Mouse (Mus musculus): ENCODE measurements around the gene Pnpla6. TPM values are rescaled to one million over a fixed set of nuclear protein-coding genes. Genes with fewer than 3 reads are reported as not detected.

Gene Pnpla6
- total RNA-seq (2021): 10 to 100 TPM; 12.9 to 13.8 TPM

DNA sequence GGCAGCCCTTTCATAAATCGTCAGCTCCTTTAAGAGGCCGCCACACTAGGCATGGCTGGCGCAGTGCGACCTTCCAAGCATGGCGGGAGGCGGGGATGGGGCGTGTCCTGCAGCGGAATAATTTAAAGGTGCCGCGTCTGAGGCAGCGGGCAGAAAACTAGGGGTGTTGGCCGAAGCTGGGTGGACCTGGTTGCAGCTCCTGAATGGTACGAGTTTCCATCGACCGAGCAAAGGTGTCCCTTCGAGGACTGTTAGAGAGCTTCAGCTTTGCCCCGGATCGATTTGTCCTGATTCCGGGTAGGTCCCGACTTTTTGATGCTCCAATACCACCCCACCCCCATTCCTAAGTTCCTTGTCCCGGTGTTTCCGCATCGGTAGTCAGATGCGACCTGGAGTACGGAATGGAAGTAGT lies at the start of gene Pnpla6:
TSS of gene Pnpla6 (plus strand) at position 125 of the 412 bp plus-strand sequence.
- DNase-seq: peak; percentile 92
- intact Hi-C loops (cut with DNase I): loop anchor here (10.0 kb wide), 1 partner anchor 1100 kb away; the partner anchor contains the start of gene Zfp958

- intact Hi-C loops (cut with DNase I): loop anchor here (1.0 kb wide), 1 partner anchor 49 kb away; no protein-coding TSS in a partner anchor
- peak; percentile 98 to 99 for DNase-seq
These were observed 47.9 kb upstream of the Pnpla6 start, which contains the start of gene Pex11g for GRCm38 (mm10) chr8:3467006-3467885. Gene Pex11g (minus strand): TSS chr8:3467680.

DNA sequence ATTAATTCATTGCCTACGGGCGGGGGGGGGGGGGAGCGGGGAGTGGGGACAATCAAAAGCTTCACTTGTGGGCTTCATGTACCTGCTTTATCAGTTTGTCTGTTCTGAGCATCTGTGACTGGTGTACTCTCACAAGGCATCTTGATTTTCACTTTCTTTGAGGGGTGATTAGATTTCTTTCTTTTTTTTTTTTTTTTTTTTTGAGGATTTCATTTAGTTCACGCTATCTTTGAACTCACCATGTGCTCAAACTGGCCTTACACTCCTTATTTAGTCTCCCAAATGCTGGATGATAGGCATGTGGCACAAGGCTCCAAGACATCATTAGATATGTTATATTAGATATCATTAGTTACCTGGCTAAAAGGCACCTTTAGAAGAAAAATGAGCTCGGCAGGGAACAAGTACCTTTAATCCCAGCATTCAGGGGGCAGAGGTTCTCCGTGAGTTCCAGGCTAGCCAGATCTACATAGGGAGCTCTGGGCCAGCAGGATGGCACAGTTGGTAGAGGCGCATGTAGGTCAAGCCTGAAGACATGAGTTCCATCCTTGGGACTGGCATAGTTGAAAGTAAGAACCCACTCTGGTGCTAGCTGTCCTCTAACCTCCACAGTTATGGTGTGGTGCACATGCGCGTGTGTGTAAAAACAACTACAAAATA lies 47.2 kb upstream of the Pnpla6 start:
- intact Hi-C loops (cut with DNase I): loop anchor here (1.0 to 2.0 kb wide), 2 partner anchors 25 to 48 kb away; partner anchors contain the start of gene Zfp358
- DNase-seq: no peak

DNA sequence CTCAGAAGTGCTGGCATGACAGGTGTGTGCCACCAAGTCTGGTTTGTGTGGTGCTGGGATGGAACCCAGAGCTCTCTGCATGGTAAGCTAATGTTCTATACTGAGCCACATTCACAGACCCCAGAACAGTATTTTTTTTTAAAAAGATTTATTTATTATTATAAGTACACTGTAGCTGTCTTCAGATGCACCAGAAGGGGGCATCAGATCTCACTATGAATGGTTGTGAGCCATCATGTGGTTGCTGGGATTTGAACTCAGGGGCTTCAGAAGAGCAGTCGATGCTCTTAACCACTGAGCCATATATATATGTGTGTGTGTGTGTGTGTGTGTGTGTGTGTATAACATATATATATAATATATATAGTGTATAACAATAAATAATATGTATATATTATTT lies 46.3 kb upstream of the Pnpla6 start:
- intact Hi-C loops (cut with DNase I): loop anchor here (2.0 kb wide), 1 partner anchor 24 kb away; the partner anchor contains the start of gene Zfp358
- no peak for DNase-seq

DNA sequence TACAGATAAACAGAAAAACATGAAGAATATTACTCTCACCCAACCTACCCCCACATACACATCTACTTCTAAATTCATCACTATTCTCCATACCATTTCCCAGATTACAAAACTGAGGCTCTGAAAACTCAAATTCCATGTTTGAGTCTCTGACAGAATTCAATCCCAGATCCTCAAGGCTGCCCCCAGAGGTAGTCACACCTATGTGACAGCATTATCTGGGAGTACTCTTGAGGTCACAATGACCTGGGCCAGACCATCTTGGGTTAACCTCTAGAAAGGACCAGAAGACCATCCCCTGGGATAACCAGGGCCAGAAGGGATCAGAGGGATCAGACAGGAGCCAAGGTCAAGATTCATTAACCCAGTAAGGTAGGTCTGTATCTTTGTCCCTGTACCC lies 44.6 kb upstream of the Pnpla6 start, which contains the start of gene Tex45:
TSS of gene Tex45 (plus strand) at position 301 of the 400 bp plus-strand sequence.
- intact Hi-C loops (cut with DNase I): no loop called here
- no peak for DNase-seq

- DNase-seq: no peak
- intact Hi-C loops (cut with DNase I): no loop called here
These were observed 39.3 kb upstream of the Pnpla6 start for GRCm38 (mm10) chr8:3475715-3476429.

DNA sequence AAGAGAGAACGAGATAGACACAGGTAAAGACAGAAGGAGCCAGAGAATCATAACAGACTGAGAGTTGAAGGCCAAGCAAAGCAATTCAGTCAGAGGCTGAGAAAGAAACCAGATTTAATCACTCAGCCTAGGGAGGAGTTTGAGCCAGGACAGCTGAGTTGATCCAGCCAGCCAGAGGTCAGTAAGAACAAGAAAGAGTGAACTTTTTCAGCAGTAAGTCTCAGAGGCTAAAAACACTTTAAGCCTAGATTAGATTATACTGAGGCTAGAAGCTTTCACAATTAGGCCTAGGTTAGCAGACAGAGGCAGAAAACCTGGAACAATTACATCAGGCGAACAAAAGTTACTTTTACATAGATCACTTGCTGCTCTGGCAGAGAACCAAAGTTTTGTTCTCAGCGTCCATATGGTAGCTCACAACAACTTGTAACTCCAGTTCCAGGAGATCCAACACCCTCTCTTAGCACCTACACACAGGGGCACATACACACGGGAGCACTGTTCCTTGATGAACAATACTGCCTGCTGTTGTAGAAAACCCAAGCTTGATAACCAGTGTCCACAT lies 34.9 kb upstream of the Pnpla6 start:
- DNase-seq: peak in 1 of 2 experiments; percentile 27
- intact Hi-C loops (cut with DNase I): no loop called here

DNA sequence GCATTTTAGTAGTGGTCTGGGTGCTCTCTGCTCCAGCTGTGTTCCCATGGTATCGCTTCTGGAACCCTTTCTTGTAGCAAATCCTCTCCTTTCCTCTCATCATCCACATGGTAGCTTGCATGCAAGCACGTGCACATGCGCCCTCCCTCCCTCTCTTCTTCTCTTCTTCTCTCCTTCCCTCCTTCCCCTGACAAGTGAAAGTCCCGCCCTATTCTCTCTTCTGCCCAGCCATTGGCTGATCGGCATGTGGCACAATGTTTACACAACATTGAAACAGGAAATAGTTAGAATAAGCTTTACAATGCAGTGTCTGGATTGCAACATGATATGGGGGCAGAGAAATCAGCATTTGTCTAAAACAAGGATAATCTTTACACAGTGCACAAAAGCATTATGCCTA lies 33.6 kb upstream of the Pnpla6 start:
- intact Hi-C loops (cut with DNase I): no loop called here
- DNase-seq: no peak

DNA sequence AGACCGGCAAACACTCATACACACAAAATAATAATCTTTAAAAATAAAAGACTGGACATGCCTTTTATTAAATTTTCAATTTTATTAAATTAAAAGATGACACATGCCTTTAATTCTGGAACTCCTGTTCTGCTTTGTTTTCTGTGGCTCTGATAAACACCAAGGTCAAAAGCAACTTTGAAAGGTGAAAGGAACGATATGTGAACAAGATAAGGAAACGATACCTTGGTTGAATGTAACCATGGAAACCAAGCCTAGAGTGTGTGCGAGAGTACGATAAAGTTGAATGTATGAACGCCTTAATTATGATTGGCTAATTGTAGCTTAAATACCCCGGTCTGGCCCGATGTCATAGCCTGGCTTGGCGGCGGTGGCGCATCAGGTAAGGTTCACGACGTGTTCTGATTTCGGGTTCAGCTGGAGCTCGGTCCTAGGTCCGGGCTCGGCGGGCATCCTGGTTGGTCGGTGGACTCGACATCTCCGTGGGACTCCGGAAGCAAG lies 32.9 kb upstream of the Pnpla6 start:
- DNase-seq: no peak
- intact Hi-C loops (cut with DNase I): no loop called here

DNA sequence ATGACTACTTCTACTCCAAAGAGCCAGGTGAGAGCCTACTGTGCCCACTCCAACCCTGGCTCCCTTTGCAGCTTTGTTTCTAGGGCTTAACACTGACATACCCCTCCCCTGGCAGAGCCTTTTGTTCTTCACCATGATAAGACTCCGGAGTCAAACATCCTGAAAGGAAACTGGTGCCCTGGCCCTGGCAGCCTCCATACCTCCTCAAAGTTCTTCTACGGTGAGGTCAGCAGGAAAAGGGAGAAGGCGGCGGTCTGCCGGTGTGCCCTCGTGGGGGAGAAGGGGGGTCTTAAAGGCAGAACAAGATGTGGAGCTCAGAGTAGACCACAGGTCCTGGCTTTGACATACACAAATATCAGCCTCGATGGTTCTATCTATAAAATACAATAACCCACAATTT lies 31.6 kb upstream of the Pnpla6 start:
- intact Hi-C loops (cut with DNase I): no loop called here
- no peak for DNase-seq

DNA sequence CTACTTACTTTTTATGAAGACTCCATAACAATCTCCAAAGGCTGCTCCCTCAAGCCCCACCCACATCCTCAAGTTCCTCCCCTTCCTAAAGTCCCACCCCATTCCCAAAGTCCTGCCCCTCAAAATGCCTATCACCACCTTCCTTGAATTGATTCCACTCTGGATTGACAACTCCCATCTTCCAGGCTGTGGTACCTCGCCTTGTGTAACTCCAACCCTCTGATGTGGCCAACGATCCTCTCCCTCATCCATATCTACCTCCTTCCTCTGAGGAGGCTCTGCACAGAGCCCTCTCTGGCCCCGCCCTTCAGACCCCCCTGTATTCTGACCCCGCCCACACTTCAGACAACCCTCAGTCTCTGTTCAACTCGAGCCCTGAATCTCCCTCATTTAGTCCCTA lies 30.0 kb upstream of the Pnpla6 start:
- DNase-seq: no peak
- intact Hi-C loops (cut with DNase I): no loop called here

- peak; percentile 81 to 82 for DNase-seq
- intact Hi-C loops (cut with DNase I): loop anchor here (2.0 kb wide), 1 partner anchor 24 kb away; no protein-coding TSS in a partner anchor
These were observed 22.0 kb upstream of the Pnpla6 start, which contains the start of gene Zfp358 for GRCm38 (mm10) chr8:3492901-3493844. Gene Zfp358 (plus strand): TSS chr8:3493138.

GRCm38 (mm10) chr8:3493845-3494208 lies 21.4 kb upstream of the Pnpla6 start:
- DNase-seq: no peak
- intact Hi-C loops (cut with DNase I): loop anchor here (2.0 kb wide), 1 partner anchor 25 kb away; no protein-coding TSS in a partner anchor

DNA sequence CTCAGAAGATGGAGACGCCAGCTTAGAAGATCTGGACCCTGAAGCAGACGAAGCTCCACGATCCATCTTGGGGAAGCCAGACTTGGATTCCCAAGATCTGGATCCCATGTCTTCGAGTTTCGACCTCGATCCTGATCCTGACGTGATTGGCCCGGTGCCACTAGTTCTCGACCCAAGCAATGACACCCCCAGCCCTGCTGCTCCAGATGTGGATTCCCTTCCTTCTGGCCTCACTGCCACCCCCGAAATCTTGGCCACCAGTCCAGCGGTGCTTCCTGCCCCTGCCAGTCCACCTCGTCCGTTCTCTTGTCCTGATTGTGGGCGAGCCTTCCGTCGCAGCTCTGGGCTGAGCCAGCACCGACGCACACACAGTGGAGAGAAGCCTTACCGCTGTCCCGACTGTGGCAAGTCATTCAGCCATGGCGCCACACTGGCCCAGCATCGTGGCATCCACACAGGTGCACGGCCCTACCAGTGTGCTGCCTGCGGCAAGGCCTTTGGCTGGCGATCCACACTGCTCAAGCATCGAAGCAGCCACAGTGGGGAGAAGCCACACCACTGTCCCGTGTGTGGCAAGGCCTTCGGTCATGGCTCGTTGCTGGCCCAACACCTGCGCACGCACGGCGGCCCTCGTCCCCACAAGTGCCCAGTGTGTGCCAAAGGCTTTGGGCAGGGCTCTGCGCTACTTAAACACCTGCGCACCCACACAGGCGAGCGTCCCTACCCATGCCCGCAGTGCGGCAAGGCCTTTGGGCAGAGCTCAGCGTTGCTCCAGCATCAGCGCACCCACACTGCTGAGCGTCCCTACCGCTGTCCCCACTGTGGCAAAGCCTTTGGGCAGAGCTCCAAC lies 19.4 kb upstream of the Pnpla6 start:
- intact Hi-C loops (cut with DNase I): no loop called here
- no peak for DNase-seq

DNA sequence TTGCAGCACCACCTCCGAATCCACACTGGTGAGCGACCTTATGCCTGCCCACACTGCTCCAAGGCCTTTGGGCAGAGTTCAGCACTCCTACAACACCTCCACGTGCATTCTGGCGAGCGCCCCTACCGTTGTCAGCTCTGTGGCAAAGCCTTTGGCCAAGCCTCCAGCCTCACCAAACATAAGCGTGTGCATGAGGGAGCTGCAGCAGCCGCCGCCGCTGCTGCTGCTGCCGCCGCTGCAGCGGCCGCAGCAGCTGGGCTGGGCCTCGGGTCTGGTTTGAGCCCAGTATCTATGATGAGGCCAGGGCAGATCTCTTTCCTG lies 18.8 kb upstream of the Pnpla6 start:
- intact Hi-C loops (cut with DNase I): no loop called here
- DNase-seq: no peak

GRCm38 (mm10) chr8:3498583-3498982 lies 16.6 kb upstream of the Pnpla6 start:
- DNase-seq: no peak
- intact Hi-C loops (cut with DNase I): no loop called here

GRCm38 (mm10) chr8:3499751-3500150 lies 15.4 kb upstream of the Pnpla6 start:
- no peak for DNase-seq
- intact Hi-C loops (cut with DNase I): loop anchor here (10.0 kb wide), 1 partner anchor 665 kb away; the partner anchor contains the start of gene Evi5l
